Comparison of ENCODE assay signal across 7 mouse cellular contexts in genomic region chr7:141291921-141292582, GRCm38 (mm10). TPM values are rescaled to one million over a fixed set of nuclear protein-coding genes. Genes with fewer than 3 reads are reported as not detected.
DNase-seq lines count a peak whose midpoint lies in the region; ATAC-seq and TF ChIP-seq lines count a peak whose summit lies in the region.

Gene Drd4, plus strand, starts transcription at chr7:141292006.

- H3K4me3 ChIP-seq in lung, postnatal 0 days (ENCODE audit: low read depth, low read length) = peak within 1 kb of the TSS; percentile 34
- peak within 1 kb of the TSS; percentile 55 for H3K4me3 ChIP-seq in embryonic facial prominence, embryonic 13.5 days
- peak within 1 kb of the TSS; percentile 52 for H3K4me3 ChIP-seq in intestine, embryonic 15.5 days (replicated peaks)
- peak within 1 kb of the TSS; percentile 50 for H3K4me3 ChIP-seq in midbrain, postnatal 0 days (ENCODE audit: low read depth, low read length)

- TF ChIP-seq EP300 in lung, postnatal 0 days (IDR thresholded peaks at IDR 0.05) = no peak

- DNase-seq in lung, postnatal 0 days (ENCODE audit: low spot score) = peak; percentile 43
- no peak for DNase-seq in lung, postnatal 14 days
- DNase-seq in midbrain, postnatal 0 days (ENCODE audit: low spot score) = peak; percentile 34
- DNase-seq in gastrocnemius, postnatal 36 days = no peak

- H3K27ac ChIP-seq in lung, postnatal 0 days (ENCODE audit: low read length) = no peak within 1 kb of the TSS
- no peak within 1 kb of the TSS for H3K27ac ChIP-seq in embryonic facial prominence, embryonic 13.5 days
- H3K27ac ChIP-seq in intestine, embryonic 15.5 days = no peak within 1 kb of the TSS
- H3K27ac ChIP-seq in midbrain, postnatal 0 days (ENCODE audit: low read depth, low read length) = no peak within 1 kb of the TSS

- no peaks in the 10 kb centered on the region for H3K36me3 ChIP-seq in lung, postnatal 0 days (ENCODE audit: insufficient read depth, low read length)
- H3K36me3 ChIP-seq in embryonic facial prominence, embryonic 13.5 days = peaks cover 5% of the 10 kb centered on the region
- no peaks in the 10 kb centered on the region for H3K36me3 ChIP-seq in intestine, embryonic 15.5 days
- H3K36me3 ChIP-seq in midbrain, postnatal 0 days (ENCODE audit: insufficient read depth, low read length) = peaks cover 4% of the 10 kb centered on the region; the same call in 1 of the 2 replicates

- peak within 1 kb of the TSS; percentile 58 for H3K4me2 ChIP-seq in lung, postnatal 0 days (replicated peaks; ENCODE audit: low read depth, low read length)
- peak within 1 kb of the TSS; percentile 86 for H3K4me2 ChIP-seq in embryonic facial prominence, embryonic 13.5 days
- H3K4me2 ChIP-seq in intestine, embryonic 15.5 days (replicated peaks) = peak within 1 kb of the TSS; percentile 97
- peak within 1 kb of the TSS; percentile 98 for H3K4me2 ChIP-seq in midbrain, postnatal 0 days (ENCODE audit: low read depth, low read length, poor library complexity, severe bottlenecking)

- H3K9ac ChIP-seq in lung, postnatal 0 days (replicated peaks; ENCODE audit: low read depth) = peak within 1 kb of the TSS; percentile 32
- peak within 1 kb of the TSS; percentile 68 for H3K9ac ChIP-seq in embryonic facial prominence, embryonic 13.5 days
- H3K9ac ChIP-seq in intestine, embryonic 15.5 days = peak within 1 kb of the TSS; percentile 51
- H3K9ac ChIP-seq in midbrain, postnatal 0 days (replicated peaks; ENCODE audit: low read length, poor library complexity, severe bottlenecking) = peak within 1 kb of the TSS; percentile 61

- peaks cover 9% of the 10 kb centered on the region; the same call in 1 of the 2 replicates for H3K4me1 ChIP-seq in lung, postnatal 0 days (ENCODE audit: insufficient read depth, low read depth, low read length)
- peaks cover 33% of the 10 kb centered on the region for H3K4me1 ChIP-seq in embryonic facial prominence, embryonic 13.5 days
- H3K4me1 ChIP-seq in intestine, embryonic 15.5 days (replicated peaks) = peaks cover 22% of the 10 kb centered on the region
- peaks cover 6% of the 10 kb centered on the region; the same call in 1 of the 2 replicates for H3K4me1 ChIP-seq in midbrain, postnatal 0 days (ENCODE audit: insufficient read depth, low read length)

- peak; percentile 53 for ATAC-seq in lung, postnatal 0 days
- peak; percentile 64; the same call in 1 of the 2 replicates for ATAC-seq in embryonic facial prominence, embryonic 13.5 days (ENCODE audit: insufficient number of reproducible peaks, insufficient read depth, low FRiP score, low TSS enrichment, low read depth)
- peak; percentile 60; the same call in 1 of the 2 replicates for ATAC-seq in intestine, embryonic 15.5 days
- ATAC-seq in midbrain, postnatal 0 days (ENCODE audit: low FRiP score) = peak; percentile 44; the same call in 1 of the 2 replicates
- ATAC-seq in CD4-positive, CD25-positive, alpha-beta regulatory T cell, adult 4 months = no peak

- intact Hi-C loops in gastrocnemius, postnatal 36 days (cut with DNase I) = no loop called here

- peaks cover 45% of the 10 kb centered on the region for H3K27me3 ChIP-seq in lung, postnatal 0 days (replicated peaks; ENCODE audit: insufficient read depth, low read length)
- H3K27me3 ChIP-seq in embryonic facial prominence, embryonic 13.5 days = peaks cover 54% of the 10 kb centered on the region
- peaks cover 50% of the 10 kb centered on the region for H3K27me3 ChIP-seq in intestine, embryonic 15.5 days (replicated peaks)
- peaks cover 29% of the 10 kb centered on the region for H3K27me3 ChIP-seq in midbrain, postnatal 0 days (ENCODE audit: insufficient read depth, low read length)

- 4% methylated on average over 39 of the region's 46 CpGs for WGBS in lung, postnatal 0 days
- 1% methylated on average over 46 of the region's 46 CpGs for WGBS in embryonic facial prominence, embryonic 13.5 days
- 4% methylated on average over 46 of the region's 46 CpGs for WGBS in intestine, embryonic 15.5 days
- WGBS in midbrain, postnatal 0 days = 3% methylated on average over 33 of the region's 46 CpGs

- no peak for TF ChIP-seq CTCF in lung, postnatal 0 days (IDR thresholded peaks at IDR 0.05)
- no peak for TF ChIP-seq CTCF in midbrain, postnatal 0 days (IDR thresholded peaks at IDR 0.05)

- no peaks in the 10 kb centered on the region for H3K9me3 ChIP-seq in lung, postnatal 0 days (ENCODE audit: low read length)
- H3K9me3 ChIP-seq in embryonic facial prominence, embryonic 13.5 days = no peaks in the 10 kb centered on the region
- no peaks in the 10 kb centered on the region for H3K9me3 ChIP-seq in intestine, embryonic 15.5 days
- H3K9me3 ChIP-seq in midbrain, postnatal 0 days (ENCODE audit: low read length) = no peaks in the 10 kb centered on the region

RNA-seq across cellular contexts. Expression of gene Drd4, which starts in this region (rescaled TPM):
- polyA plus RNA-seq in lung, postnatal 0 days (2015; fragmentation: Nextera tagmentation; extraction: Ambion mirVana) = 0.12 and 0.17 TPM in 2 replicates
- 1.3 and 1.7 TPM in 2 replicates for polyA plus RNA-seq in embryonic facial prominence, embryonic 13.5 days (2015; fragmentation: Nextera tagmentation; extraction: Ambion mirVana)
- polyA plus RNA-seq in intestine, embryonic 15.5 days (2015; fragmentation: Nextera tagmentation; extraction: Ambion mirVana) = 0.35 and 0.40 TPM in 2 replicates
- total RNA-seq in midbrain, postnatal 0 days (2014; rRNA removed) = 0.55 and 0.61 TPM in 2 replicates
- polyA plus RNA-seq in midbrain, postnatal 0 days (2015; fragmentation: Nextera tagmentation; extraction: Ambion mirVana) = 0.73 and 0.98 TPM in 2 replicates
- polyA plus RNA-seq in CD4-positive, CD25-positive, alpha-beta regulatory T cell, adult 4 months (2017; shearing (Covaris generic)) = not detected
- total RNA-seq in gastrocnemius, postnatal 36 days (2021) = not detected

Comparison
In these comparisons a context has a peak if more than half of its experiments do, and no peak if none do; other contexts are left out.
1. Peak in DNase-seq, ATAC-seq, H3K4me3 ChIP-seq, H3K9ac ChIP-seq and H3K4me2 ChIP-seq in lung, postnatal 0 days; RNA of the gene not detected or under 1 TPM.
2. Peak in ATAC-seq, H3K4me3 ChIP-seq, H3K9ac ChIP-seq and H3K4me2 ChIP-seq in intestine, embryonic 15.5 days; RNA of the gene not detected or under 1 TPM.
3. Peak in DNase-seq, ATAC-seq, H3K4me3 ChIP-seq, H3K9ac ChIP-seq and H3K4me2 ChIP-seq in midbrain, postnatal 0 days; RNA of the gene not detected or under 1 TPM.